Mouse (Mus musculus) ES-Bruce4 (cell line): ENCODE measurements around the gene Endod1.

Experiments
- CTCF ChIP-seq: IDR thresholded peaks from one replicate; pipeline ENCODE4 v1.8.1; 2011; ENCODE audit warnings: low read depth, low read length
- EP300 ChIP-seq: IDR thresholded peaks from 2 replicates; pipeline ENCODE4 v1.6.1; 2011; ENCODE audit warnings: low read depth, low read length; ENCODE audit not compliant: insufficient read depth
- POLR2A ChIP-seq: IDR thresholded peaks from one replicate; pipeline ENCODE4 v1.8.1; 2011; ENCODE audit warnings: low read length; ENCODE audit not compliant: insufficient read depth

- TF ChIP-seq CTCF, result no peak
- no peak for TF ChIP-seq POLR2A
- no peak for TF ChIP-seq EP300
Measured at GRCm38 (mm10) chr9:14338701-14339100, 42.6 kb downstream of the Endod1 start.
